Mouse (Mus musculus): ENCODE data around the gene Bri3bp.

GRCm38 (mm10) chr5:125505968-125506367 lies 64.6 kb downstream of the Bri3bp start:
- TF ChIP-seq CTCF (IDR thresholded peaks at IDR 0.05; ENCODE audit: low read depth) (no peak), EP300 (IDR thresholded peaks at IDR 0.05; ENCODE audit: low read depth) (no peak)
